Mouse (Mus musculus): ENCODE results near the gene Ncmap. TPM values are rescaled to one million over a fixed set of nuclear protein-coding genes. Genes with fewer than 3 reads are reported as not detected.
"Not testable (repeated sequence)": the region's sequence is repeated elsewhere in the genome, so short reads cannot be mapped to it uniquely, and the experiment has no call there.

Ncmap gene
- total RNA-seq, 2 experiments from 2014 or later: 0.91 TPM; not detected in 1

GRCm38 (mm10) chr4:135355886-135356550 is 42.0 kb downstream of the Ncmap start:
- DNase-seq (ENCODE audit: low spot score in 2 of 2): no peak

GRCm38 (mm10) chr4:135354751-135355150 is 43.3 kb downstream of the Ncmap start:
- not testable (repeated sequence) for DNase-seq (ENCODE audit: low spot score in 2 of 2)
- intact Hi-C loops (cut with DNase I): loop anchor here (10.0 kb wide), 1 partner anchor 140 kb away; the partner anchor contains the start of genes Nipal3 and Stpg1

More at GRCm38 (mm10) chr4:135355886-135356550, 42.0 kb downstream of the Ncmap start:
- intact Hi-C loops (cut with DNase I): loop anchor here (10.0 kb wide), 1 partner anchor 139 kb away; the partner anchor contains the start of genes Nipal3 and Stpg1

- intact Hi-C loops (cut with DNase I): loop anchor here (10.0 kb wide), 1 partner anchor 141 kb away; the partner anchor contains the start of genes Nipal3 and Stpg1
- DNase-seq (ENCODE audit: low spot score in 2 of 2): no peak
Observed at GRCm38 (mm10) chr4:135353794-135354450, 44.1 kb downstream of the Ncmap start.

GRCm38 (mm10) chr4:135353066-135353793 is 44.8 kb downstream of the Ncmap start, which contains the start of gene Srrm1:
Srrm1 (minus strand) TSS chr4:135353321.
- DNase-seq (ENCODE audit: low spot score in 2 of 2): peak; percentile 99
- intact Hi-C loops (cut with DNase I): loop anchor here (10.0 kb wide), 1 partner anchor 142 kb away; the partner anchor contains the start of genes Nipal3 and Stpg1

GRCm38 (mm10) chr4:135352326-135353065 is 45.5 kb downstream of the Ncmap start:
- intact Hi-C loops (cut with DNase I): loop anchor here (10.0 kb wide), 1 partner anchor 142 kb away; the partner anchor contains the start of genes Nipal3 and Stpg1
- peak; percentile 15 to 25 for DNase-seq (ENCODE audit: low spot score in 2 of 2)

- DNase-seq (ENCODE audit: low spot score in 2 of 2): no peak
Observed at GRCm38 (mm10) chr4:135337376-135337942, 60.6 kb downstream of the Ncmap start.

GRCm38 (mm10) chr4:135336023-135336357 is 62.0 kb downstream of the Ncmap start:
- DNase-seq (ENCODE audit: low spot score in 2 of 2): no peak
- intact Hi-C loops (cut with DNase I): no loop called here

More at GRCm38 (mm10) chr4:135337376-135337942, 60.6 kb downstream of the Ncmap start:
- intact Hi-C loops (cut with DNase I): no loop called here

GRCm38 (mm10) chr4:135335327-135336022 is 62.6 kb downstream of the Ncmap start:
- DNase-seq (ENCODE audit: low spot score in 2 of 2): no peak
- intact Hi-C loops (cut with DNase I): no loop called here

- intact Hi-C loops (cut with DNase I): no loop called here
- no peak for DNase-seq (ENCODE audit: low spot score in 2 of 2)
Observed at GRCm38 (mm10) chr4:135326469-135326868, 71.6 kb downstream of the Ncmap start.

- peak in 1 of 2 experiments; percentile 47 for DNase-seq (ENCODE audit: low spot score in 2 of 2)
- intact Hi-C loops (cut with DNase I): no loop called here
Observed at GRCm38 (mm10) chr4:135326046-135326445, 72.0 kb downstream of the Ncmap start.

GRCm38 (mm10) chr4:135323021-135323420 is 75.0 kb downstream of the Ncmap start:
- intact Hi-C loops (cut with DNase I): no loop called here
- DNase-seq (ENCODE audit: low spot score in 2 of 2): no peak

Small RNA genes within 50 kb of the gene (microRNA-seq; reads per million reads assigned to microRNA genes)
- gene Mir700: 812 to 862 reads per million in 2 experiments

Other genes with a start within 250 kb of the Ncmap start
- 10 to 100 TPM; 31.2 to 32.0 TPM for gene Clic4, start 125.4 kb downstream of the Ncmap start, total RNA-seq (2021)
- gene Srrm1, start 44.9 kb downstream of the Ncmap start, total RNA-seq (2021): 100 to 1,000 TPM; 112 to 137 TPM
- 10 to 100 TPM; 34.7 to 36.8 TPM for gene Rcan3, start 35.6 kb upstream of the Ncmap start, total RNA-seq (2021)
- gene Stpg1, start 96.6 kb upstream of the Ncmap start, total RNA-seq (2021): 1 to 10 TPM in 1 of 2 experiments, under 1 TPM in 1; 0.81 to 1.1 TPM
- gene Nipal3, start 96.8 kb upstream of the Ncmap start, total RNA-seq (2021): 100 to 1,000 TPM; 111 to 118 TPM
- gene Grhl3, start 175.4 kb upstream of the Ncmap start, total RNA-seq (2021): 1 to 10 TPM in 1 of 2 experiments, under 1 TPM in 1; 0.95 to 1.4 TPM